Mouse (Mus musculus): ENCODE data around the gene Vezf1.
A peak's percentile ranks its signal among the peaks of the same experiment; 100 is the strongest.

The Vezf1 gene

DNA sequence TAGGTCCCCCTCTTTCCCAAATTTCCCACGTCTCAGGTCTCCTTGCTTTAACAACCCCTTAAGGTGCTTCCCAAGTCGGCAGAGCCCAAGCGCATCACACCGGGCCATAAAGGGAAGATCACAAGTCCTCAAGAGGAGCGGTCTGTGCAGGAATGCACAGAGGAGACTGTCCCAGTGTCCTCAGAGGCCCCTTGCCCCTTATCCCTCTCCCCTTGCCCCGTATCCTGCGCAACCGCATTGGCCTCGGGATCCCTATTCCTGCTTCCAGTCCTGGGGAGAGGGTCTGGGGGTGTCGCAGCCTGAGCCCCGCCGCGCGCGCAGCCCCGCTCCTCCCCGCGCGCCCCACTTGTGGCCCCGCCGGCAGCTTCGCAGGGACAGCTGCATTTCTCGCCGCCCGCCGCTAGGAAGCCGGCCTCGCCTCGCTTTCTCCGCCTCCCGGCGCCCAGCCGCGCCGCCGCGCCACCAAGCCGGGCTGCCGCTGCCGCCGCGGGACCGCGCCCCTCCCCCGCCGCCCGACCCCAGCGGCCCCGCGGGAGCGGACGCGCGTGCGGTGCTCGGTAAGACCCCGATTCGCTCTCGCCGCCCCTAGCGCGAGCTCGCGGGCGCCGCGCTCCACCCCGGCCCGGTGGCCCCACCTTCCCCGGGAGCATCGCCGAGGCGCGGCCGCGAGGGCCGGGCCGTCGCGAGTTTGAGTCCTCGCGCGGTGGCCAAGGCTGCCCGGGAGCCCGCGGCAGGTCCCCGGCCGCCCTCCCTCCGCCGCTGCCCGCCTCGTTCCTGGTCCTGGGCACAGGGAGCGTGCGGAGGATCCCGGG is 30.9 kb downstream of the Vezf1 start:
- DNase-seq, result peak; percentile 58 to 77

- DNase-seq, result peak; percentile 27 to 31
Observed at GRCm38 (mm10) chr11:88099599-88100023, 31.5 kb downstream of the Vezf1 start.

GRCm38 (mm10) chr11:88100170-88100569 is 32.1 kb downstream of the Vezf1 start:
- no peak for DNase-seq

DNA sequence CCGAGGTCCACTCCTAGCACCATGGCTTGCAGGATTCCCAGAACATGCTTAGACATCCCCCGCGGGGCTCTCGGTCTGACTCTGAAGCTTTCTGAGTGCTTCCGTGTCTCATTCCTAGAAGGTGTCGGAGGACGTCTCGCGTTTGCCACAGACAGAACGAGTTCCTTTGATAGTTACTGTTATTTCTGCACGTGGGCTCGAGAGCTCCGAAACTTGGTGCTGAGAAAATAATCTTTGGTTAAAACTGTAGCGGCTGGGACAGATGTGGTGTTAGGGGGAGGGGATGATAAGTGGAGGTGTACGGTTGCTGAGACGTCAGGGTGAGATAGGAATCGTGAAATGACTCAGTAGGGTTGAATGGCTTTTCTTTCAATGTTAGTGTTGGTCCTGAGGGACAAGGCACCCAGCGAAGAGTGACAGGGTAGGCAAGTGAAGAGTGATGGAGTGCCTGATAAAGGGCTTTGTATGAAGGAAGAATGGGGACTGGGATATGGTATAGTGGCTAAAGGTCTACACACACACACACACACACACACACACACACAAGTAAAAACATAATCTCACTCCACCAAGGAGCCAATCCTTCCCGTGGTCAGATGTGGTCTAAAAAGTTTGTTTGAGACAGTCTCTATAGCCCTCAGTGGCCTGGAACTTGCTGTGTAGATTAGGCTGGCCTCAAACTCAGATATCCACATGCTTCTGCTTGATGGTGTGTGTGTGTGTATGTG is 35.3 kb downstream of the Vezf1 start:
- DNase-seq, result no peak

- DNase-seq, result no peak
Observed at GRCm38 (mm10) chr11:88105494-88106291, 37.6 kb downstream of the Vezf1 start.

DNA sequence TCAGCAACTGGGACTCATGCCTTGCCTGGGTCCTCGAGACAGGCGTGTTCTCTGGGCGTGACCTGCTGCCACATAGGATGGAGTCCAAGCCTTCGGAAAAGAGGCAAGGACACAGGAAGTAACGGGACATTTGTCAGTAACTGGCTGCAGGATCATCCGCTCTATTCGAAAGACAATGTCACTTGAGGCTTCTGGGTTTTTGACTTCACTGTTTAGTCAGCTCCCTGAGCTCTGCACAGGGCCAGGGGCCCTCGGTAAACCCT is 38.1 kb downstream of the Vezf1 start:
- DNase-seq, result no peak

GRCm38 (mm10) chr11:88107365-88107764 is 39.3 kb downstream of the Vezf1 start:
- DNase-seq, result peak; percentile 42 to 43

GRCm38 (mm10) chr11:88110031-88110594 is 42.0 kb downstream of the Vezf1 start:
- no peak for DNase-seq

DNA sequence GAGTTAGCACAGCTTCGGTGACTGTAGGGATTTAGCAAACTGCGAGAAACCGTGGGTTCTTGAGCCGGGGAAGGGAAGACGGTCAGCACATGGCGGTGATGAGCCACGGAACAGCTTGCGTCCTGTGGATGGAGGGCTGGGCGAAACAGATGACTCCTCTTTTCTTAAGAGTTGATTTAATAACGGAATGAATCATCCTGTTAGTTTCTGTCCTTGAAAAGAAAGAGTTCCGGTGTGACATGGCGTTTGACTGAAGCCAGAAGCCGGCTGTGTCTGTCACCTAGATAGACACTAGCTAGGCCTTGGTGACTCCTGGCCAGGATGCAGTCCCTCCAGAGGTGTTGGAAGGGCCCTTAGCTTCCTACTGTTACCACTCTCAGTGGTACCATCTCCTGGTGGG is 44.0 kb downstream of the Vezf1 start:
- no peak for DNase-seq

DNA sequence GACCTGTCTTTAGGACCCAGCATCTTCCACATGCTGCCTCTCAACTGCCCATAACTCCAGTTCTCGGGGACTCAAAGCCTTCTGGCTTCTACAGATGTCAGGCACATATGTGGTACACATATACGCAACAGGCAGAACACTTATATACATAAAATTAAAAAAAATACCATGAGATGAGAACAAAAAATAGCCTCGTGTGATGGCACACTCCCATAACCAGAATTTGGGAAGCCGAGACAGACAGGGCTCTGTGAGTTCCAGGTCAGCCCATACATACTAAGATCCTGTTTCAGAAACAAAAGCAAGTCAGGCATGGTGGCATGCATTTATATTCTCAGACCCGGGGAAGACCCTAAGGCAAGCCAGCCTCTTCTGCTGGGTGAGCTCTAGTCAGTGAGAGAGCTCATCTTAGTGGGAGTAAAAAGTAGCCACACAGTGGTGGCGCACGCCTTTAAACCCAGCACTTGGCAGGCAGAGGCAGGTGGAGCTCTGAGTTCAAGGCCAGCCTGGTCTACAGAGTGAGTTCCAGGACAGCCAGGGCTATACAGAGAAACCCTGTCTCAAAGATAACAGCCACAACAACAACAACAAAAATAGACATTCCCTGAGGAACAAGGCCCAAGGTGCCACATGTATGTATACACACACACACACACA is 44.7 kb downstream of the Vezf1 start:
- no peak for DNase-seq

DNA sequence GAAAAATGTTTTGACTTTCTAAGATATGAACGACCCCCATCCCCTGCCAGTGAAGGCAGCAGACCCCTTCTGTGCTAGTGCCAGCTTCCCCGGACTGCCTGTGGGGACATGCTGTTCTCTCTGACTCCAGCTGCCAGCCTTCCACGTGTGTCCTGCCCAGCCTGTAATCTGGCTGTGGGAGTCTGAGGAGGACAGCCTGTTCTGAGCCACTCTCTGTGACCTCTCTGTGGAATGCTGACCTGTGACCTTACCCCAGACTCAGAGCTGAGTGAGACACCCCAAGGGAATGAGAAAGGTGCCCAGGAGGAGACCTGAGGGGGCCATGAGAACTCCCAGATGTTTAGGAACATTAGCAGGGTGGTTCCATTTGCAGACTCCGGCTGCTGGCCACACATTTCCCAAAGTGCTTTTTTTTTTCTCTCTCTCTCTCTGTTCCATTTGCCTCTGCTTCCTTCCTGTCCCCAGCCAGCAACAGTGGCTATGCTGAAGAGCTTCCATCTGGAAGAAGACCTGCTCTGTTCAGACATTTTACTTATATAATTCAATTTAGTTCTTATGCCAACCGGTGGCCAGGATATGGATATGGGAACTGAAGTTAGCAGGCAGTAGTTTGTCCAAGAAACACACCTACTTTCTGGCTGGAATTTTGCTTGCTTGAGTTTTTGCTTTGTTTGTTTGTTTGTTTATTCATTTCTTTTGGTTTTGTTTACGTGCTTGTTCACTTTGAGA is 45.6 kb downstream of the Vezf1 start:
- no peak for DNase-seq

- DNase-seq, result no peak
Observed at GRCm38 (mm10) chr11:88114871-88115301, 46.8 kb downstream of the Vezf1 start.

GRCm38 (mm10) chr11:88116568-88116967 is 48.5 kb downstream of the Vezf1 start:
- no peak for DNase-seq

DNA sequence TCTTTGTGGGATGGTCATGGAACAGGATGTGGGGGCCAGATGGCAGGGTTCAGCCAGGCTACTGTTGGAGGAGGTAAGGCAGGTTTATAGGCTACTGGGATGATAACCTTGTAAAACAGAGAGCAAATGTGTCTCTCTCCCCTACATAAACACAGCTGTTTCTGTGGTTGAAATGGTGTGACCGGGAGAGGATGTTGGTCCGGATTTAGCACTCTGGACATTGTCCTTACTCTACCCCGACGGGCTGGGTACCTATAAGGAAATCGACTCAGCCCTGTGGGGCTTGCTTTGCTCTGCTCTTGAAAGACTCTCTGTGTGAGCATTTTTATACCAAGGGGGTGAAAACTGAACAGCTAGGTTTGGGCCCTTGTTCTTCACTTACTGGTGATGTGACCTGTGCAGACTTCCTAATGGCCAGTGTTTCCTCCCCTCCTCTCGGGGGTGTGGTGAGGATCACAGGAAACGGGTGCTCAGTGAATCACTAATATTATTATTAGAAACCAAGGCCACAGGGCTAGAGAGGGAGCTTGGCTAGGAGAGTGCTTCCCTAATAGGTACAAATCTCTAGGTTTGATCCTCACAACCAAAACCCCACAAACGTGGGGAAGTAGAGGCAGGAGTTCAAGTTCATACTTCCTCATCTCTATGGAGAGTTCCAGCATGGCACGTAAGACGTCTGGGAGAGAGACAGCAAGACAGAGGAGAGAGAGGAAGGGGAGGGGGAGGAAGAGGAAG is 49.4 kb downstream of the Vezf1 start:
- no peak for DNase-seq

DNA sequence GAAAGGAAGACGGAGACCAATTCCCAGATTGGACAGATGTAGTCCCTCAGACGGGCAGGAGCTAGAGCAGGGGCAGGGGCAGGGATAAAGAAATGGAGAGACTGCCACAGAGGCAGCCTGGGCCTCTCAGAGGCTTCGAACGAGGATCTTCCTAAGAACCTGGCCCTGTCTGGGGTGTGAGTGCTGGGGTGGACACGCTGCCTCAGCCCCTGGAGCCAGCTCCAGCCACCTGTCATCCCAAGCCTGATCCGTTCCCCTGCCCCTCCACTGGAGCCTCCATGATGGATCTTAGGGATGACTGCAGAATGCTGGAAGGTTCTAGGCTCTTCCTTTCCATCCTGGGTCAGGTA is 50.0 kb downstream of the Vezf1 start:
- DNase-seq, result no peak

- DNase-seq, result no peak
Observed at GRCm38 (mm10) chr11:88118817-88119642, 51.0 kb downstream of the Vezf1 start.

DNA sequence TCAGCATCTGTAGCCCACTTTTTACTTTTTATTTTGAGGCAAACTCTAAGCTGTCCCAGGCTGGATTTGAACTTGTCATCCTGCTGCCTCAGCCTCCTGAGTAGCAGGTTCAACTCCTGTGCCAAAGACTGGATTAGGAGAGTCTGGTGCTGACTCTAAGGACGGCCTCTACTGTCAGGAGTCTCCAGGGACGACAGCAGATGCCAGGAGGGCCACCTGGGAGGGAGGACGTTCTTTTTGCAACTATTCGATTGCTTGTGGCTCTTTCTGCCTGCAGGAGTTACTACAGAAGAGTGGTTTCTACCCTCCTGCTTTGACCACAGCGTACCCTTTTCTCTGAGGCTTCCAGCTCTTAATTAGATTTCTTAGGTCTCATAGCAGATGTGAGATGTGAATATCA is 54.5 kb downstream of the Vezf1 start:
- DNase-seq, result no peak

DNA sequence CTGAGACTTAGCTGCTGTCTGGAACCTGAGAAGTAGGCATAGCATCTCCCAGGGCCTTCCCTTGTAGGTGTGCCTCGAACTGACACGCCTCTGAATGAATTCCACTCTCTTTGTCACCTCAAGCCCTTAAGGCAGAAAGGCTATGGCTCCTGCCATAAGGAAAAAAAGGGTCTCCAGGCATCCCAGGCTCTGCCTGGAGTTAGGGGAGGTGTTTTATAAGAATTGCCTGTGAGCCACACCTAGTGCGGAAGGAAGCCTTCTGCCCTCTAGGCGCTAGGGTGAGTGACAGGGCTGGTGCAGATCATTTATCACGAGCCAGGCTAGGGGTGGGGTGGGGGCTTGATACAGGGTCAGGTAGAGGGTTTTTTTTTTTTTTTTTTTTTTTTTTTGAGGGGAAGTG is 54.9 kb downstream of the Vezf1 start:
- no peak for DNase-seq

- DNase-seq, result no peak
Observed at GRCm38 (mm10) chr11:88123731-88124130, 55.7 kb downstream of the Vezf1 start.

DNA sequence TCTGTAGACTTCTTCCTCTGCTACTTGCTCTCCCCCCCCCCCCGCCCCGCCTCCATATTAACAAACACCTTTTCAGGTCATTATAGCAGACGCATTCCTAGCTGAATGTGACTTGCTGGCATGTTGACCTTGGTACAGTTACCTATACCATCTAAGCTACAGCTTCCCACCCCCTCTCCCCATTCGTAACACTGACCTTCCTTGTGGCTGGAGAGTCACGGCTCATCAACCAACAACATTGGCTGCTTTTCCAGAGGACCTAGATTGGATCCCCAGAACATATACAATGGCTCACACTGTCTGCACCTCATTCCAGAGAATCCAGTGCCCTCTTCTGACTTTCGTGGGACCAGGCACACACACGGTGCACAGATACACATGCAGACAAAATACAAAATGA is 57.4 kb downstream of the Vezf1 start:
- no peak for DNase-seq

Measured in spleen, adult 18-20 months (tissue).